Mouse (Mus musculus): ENCODE results near the gene Ralgapa2.

GRCm38 (mm10) chr2:146214715-146215114 is 297.4 kb downstream of the Ralgapa2 start:
- TF ChIP-seq EP300 (IDR thresholded peaks at IDR 0.05; ENCODE audit: insufficient read depth, low read depth, low read length) (no peak), CTCF (IDR thresholded peaks at IDR 0.05; ENCODE audit: low read depth, low read length) (peak; percentile 68), POLR2A (IDR thresholded peaks at IDR 0.05; ENCODE audit: insufficient read depth, low read length) (no peak)

All from ES-Bruce4 (cell line).